Mouse (Mus musculus) thymus, adult 18-20 months (tissue): Measurements from ENCODE around the gene Actg1.
A peak's percentile ranks its signal among the peaks of the same experiment; 100 is the strongest.

Source experiments
- DNase-seq, 2 experiments: peaks; one replicate each; pipeline ENCODE4 v3.0.0; 2022; ENCODE audit warnings: mixed read lengths in 2 of 2

Actg1 gene

DNA sequence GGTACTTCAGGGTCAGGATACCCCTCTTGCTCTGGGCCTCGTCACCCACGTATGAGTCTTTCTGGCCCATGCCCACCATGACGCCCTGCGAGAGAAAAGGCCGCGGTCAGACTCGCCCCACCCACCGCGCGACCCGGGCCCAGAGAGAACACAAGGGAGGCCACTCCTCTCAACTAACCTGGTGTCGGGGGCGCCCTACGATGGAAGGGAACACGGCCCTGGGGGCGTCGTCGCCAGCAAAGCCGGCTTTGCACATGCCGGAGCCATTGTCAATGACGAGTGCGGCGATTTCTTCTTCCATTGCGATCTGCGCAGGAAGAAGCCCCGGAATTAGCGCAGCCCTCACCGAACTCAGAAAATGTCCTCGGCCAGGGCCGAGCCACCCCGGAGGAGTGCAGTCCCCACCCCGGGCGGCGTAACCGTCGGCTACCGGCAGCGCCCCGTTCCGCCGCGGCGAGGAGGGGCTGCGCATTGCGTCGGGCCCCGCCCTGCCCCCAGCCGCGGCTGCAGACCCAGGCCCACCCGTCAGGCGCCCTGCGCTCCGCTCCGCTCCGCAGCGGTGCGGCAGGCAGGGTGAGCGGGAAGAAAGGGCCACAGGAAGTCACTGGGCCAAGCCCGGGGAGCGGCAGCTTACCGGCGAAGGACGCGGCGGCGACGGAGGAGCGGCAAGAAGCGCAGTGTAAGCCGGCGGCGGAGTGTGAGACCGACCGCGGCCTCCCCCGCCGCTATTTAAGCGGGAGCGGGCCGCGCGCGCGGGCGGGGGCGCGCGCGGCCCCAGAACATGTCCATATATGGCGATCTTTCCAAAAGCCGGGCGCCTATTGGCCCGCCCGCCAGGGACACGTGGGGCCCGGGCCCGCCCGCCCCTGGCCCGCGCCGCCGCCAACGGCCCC, at the start of gene Actg1:
TSS of gene Actg1 (minus strand) at position 752 of the 893 bp plus-strand sequence.
- peak; percentile 57 to 76 for DNase-seq

DNA sequence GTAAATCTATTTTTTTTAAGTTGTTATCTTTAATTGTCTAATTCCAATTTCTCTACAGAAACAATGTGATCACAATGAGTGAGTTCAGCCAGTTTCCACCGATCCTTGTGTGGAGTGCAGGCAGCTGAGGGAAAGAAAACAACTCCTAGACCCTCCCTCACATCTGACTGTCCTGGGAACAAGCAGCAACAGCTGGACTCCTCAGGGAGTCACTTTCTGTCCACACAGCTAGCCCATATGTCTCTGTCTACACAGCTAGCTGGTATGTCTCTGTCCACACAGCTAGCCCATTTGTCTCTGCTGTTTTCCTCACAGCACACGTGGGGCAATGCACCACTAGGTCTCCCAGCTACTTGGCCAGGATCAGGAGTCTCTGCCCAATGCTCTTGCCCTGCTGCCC, 49.3 kb upstream of the Actg1 start:
- DNase-seq = no peak

DNA sequence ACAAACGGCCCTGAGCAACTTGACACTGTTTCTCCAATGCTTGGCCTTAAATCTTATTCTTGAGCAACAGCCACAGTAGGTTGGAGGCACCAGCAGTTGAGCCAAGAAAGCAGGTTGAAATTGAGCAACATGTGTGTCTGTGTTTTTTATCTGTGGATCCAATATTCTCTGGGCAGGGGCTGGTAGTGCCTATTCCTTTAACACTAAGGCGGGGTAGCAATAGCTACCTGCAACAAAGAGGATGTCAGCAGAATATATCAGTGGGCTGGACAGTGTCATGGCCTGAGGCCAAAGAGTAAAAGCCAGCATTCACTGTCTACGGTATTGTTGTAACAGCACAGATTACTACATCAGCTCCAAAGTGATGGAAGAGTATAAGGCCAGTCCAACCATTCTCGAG, 47.3 kb upstream of the Actg1 start:
- no peak for DNase-seq

DNA sequence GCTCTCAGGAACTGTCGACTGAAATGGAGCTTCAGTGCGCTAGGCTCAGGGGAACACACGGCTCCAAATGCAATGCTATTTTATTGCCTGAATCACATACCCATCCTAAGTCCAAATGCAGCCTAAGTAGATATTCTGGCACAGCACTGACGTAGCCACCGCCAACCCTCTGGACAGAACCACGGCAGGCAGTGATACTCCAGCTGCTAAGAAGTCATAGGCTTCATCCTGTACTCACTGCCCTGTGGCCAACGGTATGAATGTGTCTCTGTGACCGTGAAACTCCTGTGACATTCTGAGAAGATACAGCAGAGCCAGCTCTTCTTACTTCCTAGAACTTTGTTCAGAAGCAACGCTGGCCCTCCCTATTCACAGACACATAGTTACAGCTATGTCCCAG, 40.2 kb upstream of the Actg1 start:
- no peak for DNase-seq

DNA sequence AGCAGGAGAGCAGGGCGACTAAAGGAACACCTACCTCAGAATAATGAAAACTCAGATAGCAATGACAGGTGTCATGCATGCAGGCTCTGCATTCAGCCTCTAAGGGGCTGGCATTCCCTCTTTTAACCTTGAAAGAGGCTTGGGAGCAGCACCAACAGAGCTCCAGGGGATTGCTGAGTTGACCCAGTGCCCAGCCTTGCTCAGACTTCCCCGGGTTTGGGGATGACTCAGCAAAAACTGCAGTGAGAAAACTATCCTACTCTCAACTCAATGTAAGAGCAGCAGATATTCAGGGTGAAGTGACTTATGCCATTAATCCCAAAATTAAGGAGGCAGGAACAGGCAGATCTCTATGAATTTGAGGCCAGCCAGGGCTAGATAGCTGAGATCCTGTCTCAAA, 38.8 kb upstream of the Actg1 start:
- no peak for DNase-seq

DNA sequence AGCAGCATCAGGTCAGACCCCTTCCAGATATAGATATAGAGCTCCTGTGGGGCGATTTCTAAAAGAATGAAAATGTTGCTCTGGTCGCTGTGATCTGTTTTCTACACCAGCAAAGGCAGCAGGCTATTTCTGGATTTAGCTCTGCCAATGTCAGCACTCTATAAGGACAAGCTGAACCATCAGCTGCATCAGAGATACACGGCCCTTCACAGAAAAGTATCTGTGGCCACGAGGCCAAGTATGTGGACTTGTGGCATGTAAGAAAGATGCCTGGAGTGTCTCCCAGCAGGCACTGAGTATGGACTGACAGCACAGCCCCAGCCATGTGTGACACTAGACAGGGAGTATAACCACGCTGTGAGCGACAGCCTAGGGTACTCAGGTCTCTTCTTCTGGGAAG, 38.3 kb upstream of the Actg1 start:
- DNase-seq = no peak

DNA sequence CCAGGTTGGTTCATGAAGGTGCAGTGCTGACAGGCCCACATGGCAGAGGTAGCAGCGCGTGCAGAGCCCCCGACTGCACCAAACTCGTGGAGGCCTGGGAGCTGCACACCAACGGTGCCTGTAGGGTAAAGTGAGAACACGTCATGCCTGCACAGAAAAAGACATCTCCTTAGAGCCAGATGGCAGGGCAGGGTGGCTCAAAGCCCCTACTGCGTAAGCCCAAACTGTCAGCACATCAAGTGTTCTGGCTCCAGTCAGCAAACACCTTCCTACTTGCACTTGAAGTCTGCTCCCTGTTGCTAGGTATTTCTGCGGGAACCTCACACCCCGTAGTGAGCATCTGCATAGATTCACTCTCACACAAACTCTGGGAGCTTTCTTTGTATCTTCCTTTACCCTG, 34.2 kb upstream of the Actg1 start:
- DNase-seq = no peak

DNA sequence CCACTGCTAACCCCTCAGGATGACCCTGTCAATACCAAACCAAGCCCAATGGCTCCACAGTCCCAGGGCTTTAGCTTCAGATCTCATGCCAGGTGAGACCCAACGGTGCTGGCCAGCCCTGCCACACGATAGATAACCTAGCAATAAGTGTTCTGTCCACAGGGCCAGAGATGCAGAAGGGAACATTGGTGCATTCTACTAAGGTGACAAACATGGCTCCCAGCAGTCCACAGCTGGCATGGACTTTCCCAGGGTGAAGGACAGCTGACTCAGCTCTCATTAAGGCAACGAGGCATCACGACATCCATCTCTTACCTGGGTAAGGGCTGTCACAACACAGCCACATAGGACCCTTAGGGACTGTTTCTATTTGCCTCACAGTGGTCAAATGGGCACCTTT, 32.8 kb upstream of the Actg1 start:
- DNase-seq = no peak

DNA sequence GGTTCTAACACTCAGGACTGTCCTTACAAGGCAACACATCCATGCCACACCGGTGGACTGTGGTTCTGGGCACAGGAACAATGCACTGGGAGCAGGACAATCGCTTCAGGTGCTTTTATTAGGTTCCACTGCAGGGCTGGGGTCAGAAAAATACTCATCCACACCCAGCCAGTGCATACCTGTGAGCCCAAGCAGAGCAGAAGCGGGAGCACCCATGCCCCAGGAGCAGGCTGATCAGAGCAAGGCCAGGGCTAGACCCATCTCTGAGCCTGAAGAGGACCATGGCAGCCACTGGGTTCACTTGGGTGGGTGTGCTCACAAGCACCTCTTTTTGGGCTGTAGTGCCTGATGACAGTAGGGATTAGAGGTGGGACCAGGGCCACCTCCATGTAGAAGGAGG, 31.9 kb upstream of the Actg1 start:
- no peak for DNase-seq

DNA sequence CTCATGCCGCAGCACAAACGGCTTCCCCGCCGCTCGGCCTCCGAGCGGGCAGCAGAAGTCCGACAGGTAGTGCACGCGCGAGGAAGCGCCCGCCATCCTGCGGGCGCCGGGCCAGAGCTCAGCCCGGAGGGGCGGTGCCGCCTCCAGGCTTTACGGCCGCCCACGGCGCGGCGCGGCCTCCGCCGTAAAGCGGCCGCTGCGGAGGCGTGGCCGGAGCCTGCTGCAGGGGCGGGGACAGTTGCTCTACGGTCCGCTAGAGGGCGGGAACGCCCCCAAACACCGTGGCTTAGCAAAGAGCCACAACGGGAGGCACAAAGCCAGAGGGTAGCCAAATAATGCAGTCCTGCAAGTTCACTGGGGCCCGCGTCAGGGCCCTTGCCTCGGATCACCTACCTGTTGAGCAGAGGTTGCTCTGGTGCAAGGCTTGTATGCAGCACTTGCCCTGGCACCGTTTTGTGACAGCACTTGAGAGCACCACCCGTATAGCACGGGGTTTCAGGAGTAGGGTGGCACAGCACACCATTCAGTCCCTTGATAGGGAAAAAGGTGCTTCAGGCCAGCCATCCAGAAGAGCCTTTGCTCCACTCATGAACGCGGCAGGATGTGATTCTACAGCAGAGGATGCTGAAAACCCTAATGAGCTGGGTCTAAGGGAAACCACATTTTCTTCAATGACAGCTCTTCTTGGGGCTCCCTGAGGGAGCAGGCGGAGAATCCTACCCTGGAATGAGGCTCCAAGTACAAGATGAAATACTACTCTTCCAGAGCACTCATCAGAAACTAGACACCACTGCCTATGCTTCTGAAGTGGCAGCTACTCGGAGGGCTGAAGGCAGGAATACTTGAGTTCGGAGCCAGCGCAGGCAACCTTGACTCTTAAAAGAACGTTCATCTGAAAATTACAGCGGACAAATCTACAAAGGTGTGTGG, 30.5 kb upstream of the Actg1 start, which contains the start of gene Faap100:
TSS of gene Faap100 (minus strand) at position 154 of the 930 bp plus-strand sequence.
- DNase-seq = peak; percentile 80 to 81

DNA sequence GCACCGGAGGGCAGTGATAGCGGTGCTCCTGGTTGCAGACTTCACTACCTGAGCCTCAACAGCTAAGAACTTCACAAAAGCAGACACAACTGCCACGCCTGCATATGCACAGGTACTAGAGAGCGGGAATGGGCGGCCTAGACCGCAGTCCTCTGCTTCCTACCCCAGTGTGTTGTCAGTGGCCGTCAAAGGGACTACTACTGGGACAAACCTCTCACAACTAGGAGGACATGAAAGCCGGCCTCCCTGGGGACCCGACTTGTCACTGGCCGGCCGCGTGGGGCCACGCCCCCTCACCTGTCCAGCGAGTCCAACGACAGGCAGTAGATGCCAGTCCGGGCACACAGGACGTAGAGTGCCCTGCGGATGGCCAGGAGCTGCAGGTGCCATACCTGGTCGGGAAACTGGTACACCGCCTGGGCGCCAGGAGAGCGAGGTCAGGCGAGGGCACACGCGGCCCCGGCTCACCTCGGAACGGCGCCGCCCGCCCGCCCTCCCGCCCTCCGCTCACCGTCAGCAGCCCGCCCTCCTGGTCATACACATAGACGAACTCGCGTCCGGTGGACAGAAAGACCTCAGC, 29.8 kb upstream of the Actg1 start:
- DNase-seq = peak; percentile 34 to 49

DNA sequence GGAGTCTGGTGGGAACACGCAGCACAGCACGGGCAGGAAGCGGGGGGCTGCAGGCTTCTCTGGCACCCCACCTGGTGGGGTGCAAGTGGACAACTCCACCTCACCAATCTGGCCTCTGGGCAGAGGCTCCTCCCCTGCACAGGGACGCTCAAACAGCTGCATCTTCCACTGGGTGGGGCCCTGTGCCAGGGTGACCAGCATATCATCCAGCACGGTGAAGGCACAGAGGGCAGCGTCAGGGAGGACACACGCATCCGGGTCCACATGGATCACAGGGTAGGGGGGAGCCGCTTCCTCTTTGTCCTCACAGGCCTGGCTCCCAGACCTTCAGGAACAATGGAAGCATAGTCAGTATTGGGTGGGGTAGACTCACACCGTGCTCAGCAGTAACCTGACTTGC, 29.0 kb upstream of the Actg1 start:
- DNase-seq = no peak

DNA sequence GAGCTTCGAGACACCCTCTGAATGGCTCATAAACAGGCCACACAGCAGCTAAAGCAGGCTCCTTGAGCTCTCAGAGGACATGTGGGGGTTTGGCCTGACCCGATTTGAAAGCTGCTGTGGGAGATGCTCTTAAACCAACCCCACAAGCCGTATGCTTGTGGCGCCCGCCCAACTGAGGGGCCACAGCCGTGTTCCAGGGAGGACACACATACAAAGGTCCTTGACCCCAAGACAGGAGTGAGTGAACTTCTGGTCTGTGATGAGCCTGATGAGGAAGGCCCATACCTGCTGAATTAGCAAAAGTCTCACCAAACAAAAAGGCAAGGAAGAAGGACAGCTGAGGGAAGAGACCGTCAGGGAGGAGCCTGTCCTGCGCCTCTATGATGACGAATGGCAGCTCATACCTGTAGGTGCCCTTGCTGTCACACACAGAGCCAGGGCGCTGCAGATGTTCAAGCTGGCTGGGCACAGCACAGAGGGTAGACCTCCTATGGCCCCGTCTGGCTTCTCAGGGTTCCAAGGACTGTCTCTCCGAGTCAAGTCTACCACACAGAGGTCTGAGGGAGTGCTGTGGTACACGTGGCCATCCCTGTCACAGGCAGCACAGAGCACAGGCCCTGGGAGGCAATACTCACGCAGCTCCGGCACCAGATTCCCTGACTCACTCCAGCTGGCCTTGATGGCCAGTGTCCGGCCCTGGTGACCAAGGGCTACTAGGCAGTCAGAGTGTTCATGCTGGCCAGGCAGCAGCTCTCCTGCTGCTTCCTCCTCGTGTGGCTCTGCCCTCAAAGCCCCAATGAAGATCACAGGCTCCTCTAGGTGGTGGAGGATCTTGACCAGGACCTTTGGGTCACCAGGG, 28.2 kb upstream of the Actg1 start:
- DNase-seq = no peak

DNA sequence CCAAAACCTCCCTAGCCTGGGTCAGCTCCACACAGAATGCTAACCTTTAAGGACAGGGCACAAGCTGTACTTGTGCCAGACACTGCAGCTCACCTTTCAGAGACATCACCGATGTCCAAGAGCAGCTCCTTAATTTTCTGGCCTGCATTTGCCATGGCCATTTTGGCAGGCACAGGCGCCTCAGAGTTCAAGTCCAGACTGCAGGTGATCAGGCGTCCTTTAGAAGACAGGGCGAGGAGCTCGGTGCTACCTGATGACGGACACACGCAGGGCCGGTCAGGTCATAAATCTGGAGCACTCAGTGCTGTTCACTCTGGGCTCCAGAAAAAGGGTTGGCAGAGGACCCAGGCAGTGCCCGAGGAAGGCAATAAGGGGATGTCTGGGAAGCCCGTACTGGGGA, 27.0 kb upstream of the Actg1 start:
- no peak for DNase-seq

DNA sequence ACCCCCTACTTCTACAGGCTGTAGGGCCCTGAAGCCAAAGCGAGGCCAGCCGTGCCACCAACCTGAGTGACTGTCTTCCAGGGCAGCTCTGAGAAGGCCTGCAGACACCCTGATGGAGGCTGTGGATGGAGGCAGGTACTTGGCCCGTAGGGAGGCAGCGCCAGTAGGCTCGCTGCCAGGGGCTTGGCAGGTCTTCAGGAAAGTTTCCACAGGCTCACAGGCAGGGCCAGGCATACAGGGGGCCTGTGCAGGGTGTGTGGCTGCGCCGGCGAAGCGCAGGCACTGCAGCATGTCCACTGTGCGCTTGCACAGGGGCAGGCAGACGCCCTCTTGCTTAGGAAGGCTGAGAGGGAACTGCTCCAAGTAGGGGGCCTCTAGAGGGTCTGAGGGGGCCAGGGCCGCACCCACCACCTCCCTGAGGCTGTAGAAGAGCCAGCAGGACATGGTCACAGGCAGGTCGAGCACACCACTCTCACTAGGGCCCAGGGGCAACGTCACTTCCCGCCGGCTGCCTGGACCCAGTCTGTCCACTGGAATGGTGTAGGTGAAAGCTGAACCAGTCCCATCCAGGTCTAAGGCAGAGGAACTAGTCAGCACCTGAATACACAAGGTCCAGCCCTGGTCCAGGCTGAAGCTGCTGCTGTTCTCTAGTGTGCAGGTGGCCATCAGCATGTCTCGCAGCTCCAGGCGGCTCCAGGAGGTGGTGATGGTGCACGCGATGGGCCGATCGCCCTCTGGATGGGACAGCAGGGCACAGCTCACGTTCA, 25.7 kb upstream of the Actg1 start:
- no peak for DNase-seq

DNA sequence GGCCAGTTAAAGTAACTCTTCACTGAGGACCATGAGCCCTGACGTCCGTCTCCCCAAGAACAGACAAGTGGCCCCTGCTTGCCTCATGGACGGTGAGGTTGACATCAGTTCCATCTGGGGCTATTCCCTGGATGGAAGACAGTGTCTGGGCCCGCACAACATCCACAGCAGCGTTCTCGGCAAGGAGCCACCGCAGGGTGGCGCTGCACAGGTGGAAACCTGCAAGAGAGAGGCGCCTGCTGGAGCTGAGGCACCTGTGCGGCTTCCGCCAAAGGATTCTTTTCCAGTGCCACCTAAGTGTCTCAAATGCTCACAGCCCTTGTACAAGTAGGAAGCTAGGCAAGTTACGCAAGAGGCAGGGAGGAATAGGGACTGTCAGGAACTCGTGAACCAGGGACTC, 24.7 kb upstream of the Actg1 start:
- DNase-seq = no peak

DNA sequence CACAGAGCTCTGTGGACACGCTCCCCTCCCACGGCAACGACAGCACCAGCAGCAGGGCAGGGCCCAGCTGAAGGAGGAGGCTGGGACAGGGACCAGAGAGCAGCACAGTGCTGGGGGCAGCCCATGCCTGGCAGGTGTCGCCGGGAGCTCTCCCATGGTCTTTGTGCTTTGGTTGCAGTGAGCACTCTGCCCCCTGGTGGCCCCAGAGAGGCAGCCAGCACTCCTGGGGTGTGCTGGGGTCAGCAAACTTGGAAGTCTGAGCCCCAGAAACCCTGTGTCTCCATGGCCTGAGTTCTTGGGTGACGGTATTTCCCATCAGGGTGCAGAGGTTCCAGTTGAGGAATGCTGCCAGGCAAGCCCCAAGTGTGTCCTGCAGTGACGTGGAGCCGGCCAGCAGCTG, 21.3 kb upstream of the Actg1 start:
- peak; percentile 48 to 53 for DNase-seq

DNA sequence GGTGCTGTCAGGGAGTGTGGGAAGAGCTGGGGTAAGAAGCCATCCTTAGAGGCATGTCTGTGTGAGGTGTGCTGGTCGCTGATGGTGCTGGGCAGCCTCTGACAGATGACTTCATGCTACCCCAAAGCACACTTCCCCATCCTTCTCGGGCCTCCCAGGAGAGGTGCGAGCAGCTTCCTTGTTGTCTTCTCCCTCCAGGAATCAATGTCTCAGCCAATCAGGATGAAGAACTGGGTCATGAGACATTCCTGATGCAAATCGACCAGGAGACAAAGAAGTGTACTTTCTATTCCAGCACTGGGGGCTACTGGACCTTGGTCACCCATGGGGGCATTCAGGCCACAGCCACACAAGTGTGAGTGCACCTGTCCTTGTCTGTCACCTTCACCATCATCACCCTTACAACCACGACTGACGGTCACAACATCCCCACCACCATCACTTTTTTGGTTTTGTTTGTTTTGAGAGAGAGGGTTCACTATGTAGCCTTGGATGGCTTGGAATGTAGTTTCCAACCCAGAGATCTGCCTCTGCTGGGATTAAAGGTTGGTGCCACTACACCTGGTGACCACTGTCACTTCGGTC, 18.2 kb upstream of the Actg1 start:
- no peak for DNase-seq

DNA sequence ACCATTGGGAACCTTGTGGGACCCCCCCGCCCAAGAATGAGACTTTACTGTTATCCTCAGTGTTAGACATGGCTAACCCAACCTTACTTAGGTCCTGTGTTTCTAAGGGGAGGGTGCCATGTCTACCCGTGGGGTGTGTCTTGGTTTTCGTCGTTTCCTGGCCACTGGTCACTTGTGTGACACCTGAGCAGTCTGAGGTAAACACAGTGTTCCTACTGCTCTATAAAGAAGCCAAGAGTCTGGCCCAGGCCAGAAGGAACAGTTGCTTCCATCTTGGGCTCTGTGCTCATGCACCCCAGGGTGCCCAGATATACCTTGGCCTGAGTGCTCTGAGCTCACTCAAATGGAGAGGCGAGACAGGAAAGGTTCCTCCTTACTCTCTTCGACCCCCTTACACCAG, 14.5 kb upstream of the Actg1 start:
- DNase-seq = no peak

DNA sequence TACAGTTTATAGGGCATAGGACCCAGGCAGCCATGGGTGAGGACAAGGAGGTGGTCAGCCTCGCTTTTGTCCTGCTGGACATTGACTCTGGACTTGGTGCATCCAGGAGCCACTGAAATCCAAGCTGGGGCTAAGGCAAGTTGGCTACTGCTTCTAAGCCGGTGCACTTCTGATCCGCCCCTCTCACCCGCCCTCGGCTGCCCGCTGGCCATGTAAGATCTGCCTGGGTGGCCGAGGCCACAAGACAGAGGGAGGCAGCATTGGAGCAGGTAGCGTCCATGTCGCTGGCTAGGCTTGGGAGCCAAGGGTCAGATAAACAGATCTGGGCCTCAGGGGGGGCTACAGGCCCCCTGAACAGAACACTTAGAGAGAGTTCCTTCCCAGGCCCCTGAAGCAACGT, 13.0 kb upstream of the Actg1 start, which contains the start of gene Fscn2:
TSS of gene Fscn2 (plus strand) at position 240 of the 400 bp plus-strand sequence.
- DNase-seq = no peak

DNA sequence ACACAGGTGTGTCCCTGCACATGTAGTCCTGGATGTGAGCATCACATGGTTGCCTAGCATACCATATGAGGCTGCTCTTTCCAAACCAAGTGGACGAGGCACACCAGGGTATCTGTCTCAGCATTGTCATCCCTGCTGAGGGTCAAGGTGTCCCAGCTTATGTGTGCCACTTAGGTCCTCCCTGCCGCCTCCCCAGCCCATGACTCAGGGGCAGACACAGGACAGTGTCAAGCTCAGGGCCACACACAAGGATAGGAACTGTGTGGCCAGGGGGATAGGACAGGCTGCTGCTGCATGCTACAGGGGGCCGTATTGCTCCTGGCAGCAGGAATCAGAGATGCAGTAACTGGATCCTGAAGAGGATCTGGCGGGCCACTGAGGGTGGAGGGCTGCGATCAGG, 12.4 kb upstream of the Actg1 start:
- DNase-seq = no peak
